Mouse (Mus musculus) stomach, embryonic 16.5 days (tissue): ENCODE data around the gene Nmt2. TPM values are rescaled to one million over a fixed set of nuclear protein-coding genes. Genes with fewer than 3 reads are reported as not detected.

Experiments
- ATAC-seq: fragments of 200-750 bp; cut with Nextera tagmentation; 2 replicates; pipeline ENCODE4 v1.8.0; 2017; ENCODE audit warnings: moderate number of reproducible peaks, moderate TSS enrichment; ENCODE audit not compliant: insufficient read depth, low FRiP score
- H3K27ac ChIP-seq: fragments of 300-500 bp; sonication (generic); 2 replicates; pipeline ENCODE4 v1.5.1; 2014; ENCODE audit warnings: low read length
- H3K27me3 ChIP-seq: fragments of 300-500 bp; sonication (generic); 2 replicates; pipeline ENCODE4 v1.6.1; 2014; ENCODE audit warnings: low read length, control low read depth, mixed read lengths; ENCODE audit not compliant: control insufficient read depth, insufficient read depth
- H3K36me3 ChIP-seq: fragments of 300-500 bp; sonication (generic); 2 replicates; pipeline ENCODE4 v1.6.1; 2014; ENCODE audit warnings: low read length; ENCODE audit not compliant: control insufficient read depth, insufficient read depth
- H3K4me1 ChIP-seq: fragments of 300-500 bp; sonication (generic); 2 replicates; pipeline ENCODE4 v1.6.1; 2014; ENCODE audit warnings: low read length, control low read depth, mixed read lengths; ENCODE audit not compliant: control insufficient read depth, insufficient read depth
- H3K4me2 ChIP-seq: fragments of 300-500 bp; sonication (generic); 2 replicates; pipeline ENCODE4 v1.6.1; 2014; ENCODE audit warnings: low read depth, low read length, mixed read lengths
- H3K4me3 ChIP-seq: fragments of 300-500 bp; sonication (generic); replicated peaks from 2 replicates; pipeline ENCODE4 v1.5.1; 2014; ENCODE audit warnings: mild to moderate bottlenecking, low read length
- H3K9ac ChIP-seq: fragments of 300-500 bp; sonication (generic); 2 replicates; pipeline ENCODE4 v1.6.1; 2014; ENCODE audit warnings: low read length
- H3K9me3 ChIP-seq: fragments of 300-500 bp; sonication (generic); replicated peaks from 2 replicates; pipeline ENCODE4 v1.6.1; 2016; ENCODE audit warnings: low read length, control low read depth; ENCODE audit not compliant: control insufficient read depth
- WGBS: fragments of 180-500 bp; shearing (Covaris S2); extraction: QIAGEN DNeasy Blood & Tissue Kit; methylation state at CpG from one replicate; pipeline ENCODE4 v1.1.7; 2014; 5-methylcytosine and 5-hydroxymethylcytosine counted together
- polyA plus RNA-seq: library from polyadenylated mRNA; unstranded; fragments of >200 nt; fragmentation: Nextera tagmentation; extraction: Ambion mirVana; gene quantifications from 2 replicates; pipeline ENCODE4 v1.2.1, GENCODE M21; 2015

The Nmt2 gene
- polyA plus RNA-seq, 1 experiment from 2014 or later: 36.7 TPM

DNA sequence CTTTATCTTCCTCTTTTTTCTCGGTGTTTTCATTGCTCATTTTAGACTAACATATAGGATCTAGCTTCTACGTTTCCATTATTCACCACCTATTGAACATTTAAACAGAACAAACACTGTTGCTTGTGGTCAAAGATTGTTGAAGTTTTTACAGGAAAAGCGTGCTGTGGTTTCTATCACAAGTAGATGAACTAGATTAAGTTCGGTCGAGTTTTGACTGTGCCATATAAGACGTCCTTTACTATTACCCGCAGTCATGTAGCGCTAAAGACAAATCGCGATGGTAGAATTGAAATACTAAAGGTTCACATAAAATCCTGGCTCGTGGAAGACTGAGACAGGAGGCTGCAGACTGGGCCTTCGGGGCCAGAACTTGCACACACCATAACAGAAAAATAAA, 49.7 kb downstream of the Nmt2 start:
- H3K4me3 ChIP-seq: no peak overlapping the region
- ATAC-seq: no peak
- 0 out of 2 replicates have a peak, but pooled peaks cover 2% of the 10 kb centered on the region for H3K27me3 ChIP-seq
- no peak overlapping the region for H3K27ac ChIP-seq
- H3K4me2 ChIP-seq: no peak overlapping the region
- peaks cover 14% of the 10 kb centered on the region for H3K4me1 ChIP-seq
- no peak overlapping the region for H3K9ac ChIP-seq
- 87% methylated on average over 12 of the region's 12 CpGs for WGBS
- no peaks in the 10 kb centered on the region for H3K9me3 ChIP-seq
- peaks cover 6% of the 10 kb centered on the region; the same call in 1 of the 2 replicates for H3K36me3 ChIP-seq

DNA sequence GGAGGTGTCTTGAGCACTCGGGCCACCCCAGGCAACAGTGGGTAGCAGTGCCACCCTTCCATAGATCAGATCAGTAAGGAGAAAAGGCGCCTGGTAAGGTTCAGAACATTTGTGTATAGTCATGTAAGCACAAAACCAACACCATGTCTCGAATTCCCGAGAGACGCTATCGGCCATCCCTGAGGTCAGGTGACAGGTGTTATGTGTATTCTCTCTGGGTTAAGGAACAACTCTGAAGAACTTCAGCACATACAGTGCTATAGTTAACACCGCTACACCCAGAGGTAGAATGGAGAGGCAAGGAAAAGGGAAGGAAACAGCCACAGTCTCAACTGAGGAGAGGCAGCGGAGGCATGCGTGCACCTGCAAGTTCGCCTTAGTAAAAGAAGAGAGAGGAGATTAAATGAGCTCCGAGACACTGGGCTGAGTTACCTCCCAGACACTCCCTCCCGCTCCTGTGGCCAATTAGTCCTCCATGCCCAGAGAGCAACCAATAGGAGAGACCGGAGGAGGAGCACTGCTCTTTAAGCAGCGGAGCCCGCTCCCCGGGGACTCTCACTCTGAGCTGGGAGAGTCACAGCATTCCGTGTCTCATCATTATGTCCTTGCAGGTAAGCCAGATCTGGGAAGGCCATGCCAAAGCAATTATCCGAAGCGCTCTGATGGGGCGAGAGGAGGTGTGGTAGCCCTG, 51.7 kb downstream of the Nmt2 start, which contains the start of gene Acbd7:
Gene Acbd7, plus strand, starts transcription at position 558 of the 691 bp plus-strand sequence.
- peak; percentile 42; the same call in 1 of the 2 replicates for ATAC-seq
- Histone ChIP-seq H3K4me3 (peak within 1 kb of the TSS; percentile 40), H3K27ac (no peak within 1 kb of the TSS), H3K27me3 (0 out of 2 replicates have a peak, but pooled peaks cover 2% of the 10 kb centered on the region), H3K36me3 (no peaks in the 10 kb centered on the region), H3K4me2 (peak within 1 kb of the TSS; percentile 69), H3K9ac (no peak within 1 kb of the TSS), H3K9me3 (no peaks in the 10 kb centered on the region), H3K4me1 (peaks cover 9% of the 10 kb centered on the region)
- 4% methylated on average over 20 of the region's 20 CpGs for WGBS

DNA sequence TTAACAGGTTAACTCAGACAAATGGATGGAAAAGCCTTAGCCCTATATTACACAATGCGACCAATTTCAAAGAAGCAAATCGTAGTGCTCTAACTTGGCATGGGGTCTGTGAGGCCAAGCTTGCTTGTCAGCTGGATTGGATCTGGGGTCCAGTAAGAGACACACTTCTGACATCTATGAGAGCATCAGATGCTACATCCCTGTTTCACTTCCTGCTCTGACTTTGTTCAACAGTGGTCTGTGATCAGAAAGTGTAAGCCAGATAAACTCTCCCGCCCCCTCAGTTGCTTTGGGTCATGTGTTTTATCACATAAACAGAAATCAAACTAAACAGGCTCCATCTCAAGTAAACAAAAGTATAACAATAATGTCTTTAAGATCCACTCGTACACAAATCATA, 64.4 kb downstream of the Nmt2 start:
- Histone ChIP-seq H3K4me3 (no peak overlapping the region), H3K27ac (no peak overlapping the region), H3K9me3 (no peaks in the 10 kb centered on the region), H3K4me1 (no peaks in the 10 kb centered on the region), H3K4me2 (no peak overlapping the region), H3K36me3 (no peaks in the 10 kb centered on the region), H3K27me3 (peaks cover 4% of the 10 kb centered on the region; the same call in 1 of the 2 replicates), H3K9ac (no peak overlapping the region)
- 77% methylated on average over 4 of the region's 4 CpGs for WGBS
- ATAC-seq: no peak

DNA sequence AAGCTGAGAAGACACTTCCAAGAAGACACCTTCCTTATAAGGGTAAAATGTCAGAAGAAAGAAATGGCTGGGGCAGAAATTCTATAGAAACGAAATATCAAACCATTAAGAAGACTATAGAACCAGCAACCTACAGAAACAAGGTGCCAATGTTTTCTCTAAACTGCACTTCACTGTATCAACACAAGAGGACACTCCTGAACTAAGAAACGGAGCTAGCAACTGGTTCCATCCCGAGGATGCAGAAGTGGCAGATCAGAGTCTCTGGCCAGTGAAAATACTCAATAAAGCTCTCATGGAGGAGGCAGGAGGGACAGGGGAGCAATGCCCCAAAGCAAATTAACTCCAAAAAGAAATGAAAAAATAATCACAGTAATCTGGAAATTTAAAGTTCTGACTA, 64.9 kb downstream of the Nmt2 start:
- Histone ChIP-seq H3K36me3 (no peaks in the 10 kb centered on the region), H3K4me3 (no peak overlapping the region), H3K4me1 (no peaks in the 10 kb centered on the region), H3K9ac (no peak overlapping the region), H3K9me3 (no peaks in the 10 kb centered on the region), H3K27me3 (no peaks in the 10 kb centered on the region), H3K27ac (no peak overlapping the region), H3K4me2 (no peak overlapping the region)
- ATAC-seq: no peak
- 15% methylated on average over 3 of the region's 3 CpGs for WGBS

DNA sequence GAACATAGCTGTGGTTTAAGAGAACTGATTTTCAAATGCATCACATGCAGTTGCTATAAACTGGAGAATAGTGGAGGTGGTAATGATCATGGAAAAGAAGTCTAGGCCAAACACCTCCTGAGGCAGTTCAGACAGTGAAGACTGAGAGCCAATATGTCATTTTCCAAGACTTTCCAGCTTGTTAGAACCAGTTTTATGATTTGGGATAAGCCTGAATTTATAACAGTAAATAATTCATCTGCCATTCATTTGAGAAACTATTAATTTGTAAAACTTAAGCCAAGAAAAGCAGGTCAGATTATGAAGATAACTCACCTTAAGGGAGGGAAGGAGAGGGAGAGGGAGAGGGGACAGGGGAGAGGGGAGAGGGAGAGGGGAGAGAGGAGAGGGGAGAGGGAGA, 69.1 kb downstream of the Nmt2 start:
- no peak for ATAC-seq
- Histone ChIP-seq H3K36me3 (no peaks in the 10 kb centered on the region), H3K9ac (no peak overlapping the region), H3K9me3 (no peaks in the 10 kb centered on the region), H3K27me3 (no peaks in the 10 kb centered on the region), H3K27ac (no peak overlapping the region), H3K4me3 (no peak overlapping the region), H3K4me2 (no peak overlapping the region), H3K4me1 (no peaks in the 10 kb centered on the region)

DNA sequence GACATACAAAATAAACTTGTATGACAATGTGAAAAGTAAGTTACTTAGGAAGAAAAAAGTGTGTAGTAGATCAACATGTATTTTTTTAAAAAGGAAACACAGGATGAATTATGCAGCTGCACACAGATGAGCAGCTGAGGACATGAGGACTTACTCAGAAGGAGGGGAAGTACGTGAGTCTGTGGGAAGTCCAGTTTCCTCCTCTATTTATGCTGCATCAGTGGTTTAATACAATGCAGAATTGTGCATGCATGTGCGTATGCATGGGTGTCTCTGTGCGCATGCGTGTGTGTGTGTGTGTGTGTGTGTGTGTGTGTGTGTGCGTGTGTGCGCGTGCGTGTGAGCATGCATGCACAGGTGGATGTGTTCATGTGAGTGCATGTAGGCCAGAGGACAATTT, 71.8 kb downstream of the Nmt2 start:
- Histone ChIP-seq H3K27me3 (no peaks in the 10 kb centered on the region), H3K4me3 (no peak overlapping the region), H3K36me3 (no peaks in the 10 kb centered on the region), H3K9me3 (no peaks in the 10 kb centered on the region), H3K27ac (no peak overlapping the region), H3K4me2 (no peak overlapping the region), H3K4me1 (no peaks in the 10 kb centered on the region), H3K9ac (no peak overlapping the region)
- 91% methylated on average over 8 of the region's 8 CpGs for WGBS
- ATAC-seq: no peak

DNA sequence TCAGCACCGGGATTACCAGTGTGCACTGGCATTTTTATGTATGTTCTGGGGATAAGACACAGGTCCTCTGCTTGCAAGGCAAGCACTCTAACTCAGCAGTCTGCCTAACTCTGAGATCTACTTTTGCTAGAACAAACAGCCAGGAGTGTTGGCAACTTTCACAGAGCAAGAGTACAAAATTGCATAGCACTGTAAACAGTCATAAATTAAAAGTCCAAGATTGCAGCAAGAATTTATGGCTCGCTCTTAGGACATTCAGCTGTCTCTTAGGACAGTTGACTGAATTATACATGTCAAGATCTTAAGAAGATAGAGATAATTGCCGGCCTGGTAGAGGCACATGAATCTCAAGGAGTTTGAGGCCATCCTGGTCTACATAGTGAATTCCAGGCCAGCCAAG, 72.3 kb downstream of the Nmt2 start:
- Histone ChIP-seq H3K36me3 (no peaks in the 10 kb centered on the region), H3K4me1 (no peaks in the 10 kb centered on the region), H3K4me3 (no peak overlapping the region), H3K27me3 (no peaks in the 10 kb centered on the region), H3K9me3 (no peaks in the 10 kb centered on the region), H3K9ac (no peak overlapping the region), H3K27ac (no peak overlapping the region), H3K4me2 (no peak overlapping the region)
- 52% methylated on average over 3 of the region's 3 CpGs for WGBS
- no peak for ATAC-seq

DNA sequence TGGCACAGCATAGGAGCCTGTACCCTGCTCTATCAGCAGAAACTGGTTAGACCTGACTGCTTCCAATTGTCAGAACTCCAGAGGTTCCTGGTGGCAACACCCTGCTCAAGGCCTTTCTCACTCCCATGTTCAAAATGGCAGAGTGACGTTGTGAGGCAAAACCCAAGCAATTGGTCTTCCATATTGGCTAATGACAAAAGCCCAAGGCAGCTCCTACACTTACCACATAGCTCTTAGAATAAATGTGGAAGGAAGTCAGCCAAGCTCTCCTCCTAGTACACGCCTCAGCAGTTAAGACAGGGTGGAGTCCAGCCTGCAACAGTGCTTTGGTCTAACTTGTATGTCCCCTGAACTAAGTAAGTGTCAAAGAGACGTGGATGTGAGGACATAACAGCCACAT, 73.9 kb downstream of the Nmt2 start:
- no peak overlapping the region for H3K4me3 ChIP-seq
- no peak overlapping the region for H3K9ac ChIP-seq
- H3K27ac ChIP-seq: no peak overlapping the region
- no peaks in the 10 kb centered on the region for H3K36me3 ChIP-seq
- ATAC-seq: no peak
- H3K9me3 ChIP-seq: no peaks in the 10 kb centered on the region
- no peak overlapping the region for H3K4me2 ChIP-seq
- no peaks in the 10 kb centered on the region for H3K27me3 ChIP-seq
- no peaks in the 10 kb centered on the region for H3K4me1 ChIP-seq
- 72% methylated on average over 3 of the region's 3 CpGs for WGBS

DNA sequence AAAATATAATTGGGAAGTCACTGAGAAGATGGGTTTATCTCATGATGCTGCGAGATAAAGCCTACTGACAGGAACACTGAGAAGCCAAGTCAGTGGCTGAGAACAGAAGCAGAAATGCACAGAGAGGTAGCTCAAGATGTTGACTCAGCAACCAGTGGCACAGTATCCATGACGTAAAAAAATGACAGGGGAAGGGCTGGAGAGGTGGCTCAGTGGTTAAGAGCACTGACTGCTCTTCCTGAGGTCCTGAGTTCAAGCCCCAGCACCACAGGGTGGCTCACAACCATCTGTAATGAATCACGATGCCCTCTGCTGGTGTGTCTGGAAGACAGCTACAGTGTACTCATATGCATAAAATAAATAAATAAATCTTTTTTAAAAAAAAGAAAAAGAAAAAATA, 77.1 kb downstream of the Nmt2 start:
- Histone ChIP-seq H3K27me3 (no peaks in the 10 kb centered on the region), H3K4me1 (no peaks in the 10 kb centered on the region), H3K4me3 (no peak overlapping the region), H3K9me3 (no peaks in the 10 kb centered on the region), H3K36me3 (no peaks in the 10 kb centered on the region), H3K27ac (no peak overlapping the region), H3K9ac (no peak overlapping the region), H3K4me2 (no peak overlapping the region)
- 76% methylated on average over 3 of the region's 3 CpGs for WGBS
- no peak for ATAC-seq
